ENCODE assay signal across 18 mouse cellular contexts in the genomic region with DNA sequence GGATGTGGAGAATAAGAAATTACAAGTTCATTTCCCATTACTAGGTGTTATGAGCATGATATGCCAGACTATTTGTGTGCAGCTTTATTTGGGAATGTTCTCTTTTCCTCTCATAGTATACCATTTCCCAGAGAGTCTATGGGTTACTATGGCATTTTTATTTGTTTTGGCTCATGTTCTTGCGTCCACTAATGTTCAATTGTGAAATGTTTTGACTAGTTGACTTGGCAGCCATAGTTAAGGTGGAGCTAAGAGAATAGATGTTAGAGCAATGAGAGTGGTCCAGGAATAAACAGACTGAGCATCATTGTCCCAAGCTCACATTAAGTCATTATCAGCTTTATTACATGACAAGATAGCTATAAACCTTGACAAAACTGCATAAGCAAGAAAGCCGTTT.
"Had no signal": no experiment of that assay in that cellular context is flagged by ENCODE, and none has a peak within 500 bp of the region (broad histone marks: within the 10 kb centered on the region; RNA-seq: fewer than 3 reads in every experiment).

No protein-coding gene starts in this region.

- H3K27ac ChIP-seq: liver, embryonic 14.5 days; lung, embryonic 15.5 days; macrophage; midbrain, embryonic 13.5 days; midbrain, embryonic 15.5 days; neural tube, embryonic 12.5 days had no signal

- ATAC-seq: midbrain, embryonic 13.5 days; midbrain, embryonic 15.5 days had no signal

- H3K4me1 ChIP-seq: lung, embryonic 15.5 days; megakaryocyte, embryonic 14.5 days; midbrain, embryonic 13.5 days; midbrain, embryonic 15.5 days; neural tube, embryonic 12.5 days had no signal

- H3K4me3 ChIP-seq: lung, embryonic 15.5 days; megakaryocyte, embryonic 14.5 days; midbrain, embryonic 13.5 days; midbrain, embryonic 15.5 days; neural tube, embryonic 12.5 days had no signal

- H3K9ac ChIP-seq: liver, embryonic 14.5 days; lung, embryonic 15.5 days; midbrain, embryonic 13.5 days; midbrain, embryonic 15.5 days; neural tube, embryonic 12.5 days had no signal

- H3K27me3 ChIP-seq: lung, embryonic 15.5 days; megakaryocyte, embryonic 14.5 days; midbrain, embryonic 13.5 days; midbrain, embryonic 15.5 days; neural tube, embryonic 12.5 days had no signal

- H3K36me3 ChIP-seq: lung, embryonic 15.5 days; midbrain, embryonic 13.5 days; midbrain, embryonic 15.5 days; neural tube, embryonic 12.5 days had no signal

- DNase-seq: liver; lung, adult 2 months; lung, postnatal 14 days; right cerebral cortex, adult 18-20 months; right cerebral cortex, postnatal 25 days; right cerebral cortex, postnatal 4 days; spleen, adult 18-20 months; thymus, adult 18-20 months; thymus, postnatal 14 days; thymus, postnatal 36 days had no signal

- H3K4me2 ChIP-seq: lung, embryonic 15.5 days; midbrain, embryonic 11.5 days; midbrain, embryonic 13.5 days; midbrain, embryonic 15.5 days; neural tube, embryonic 12.5 days had no signal

- H3K9me3 ChIP-seq: lung, embryonic 15.5 days; megakaryocyte, embryonic 14.5 days; midbrain, embryonic 13.5 days; midbrain, embryonic 15.5 days; neural tube, embryonic 12.5 days had no signal
